Mouse (Mus musculus) spleen, postnatal 36 days (tissue): ENCODE measurements at regions not wholly inside any gene's neighbourhood (a gene's known extent, or its start where the extent isn't known, plus 50 kb on each side); places are given as distances from the start of the nearest gene placed in this dataset.
A peak's percentile ranks its signal among the peaks of the same experiment; 100 is the strongest.

ENCODE experiments used
- DNase-seq, 2 experiments: peaks; one replicate each; pipeline ENCODE4 v3.0.0; 2022; ENCODE audit warnings: low spot score in 2 of 2, mixed read lengths in 1 of 2

DNA sequence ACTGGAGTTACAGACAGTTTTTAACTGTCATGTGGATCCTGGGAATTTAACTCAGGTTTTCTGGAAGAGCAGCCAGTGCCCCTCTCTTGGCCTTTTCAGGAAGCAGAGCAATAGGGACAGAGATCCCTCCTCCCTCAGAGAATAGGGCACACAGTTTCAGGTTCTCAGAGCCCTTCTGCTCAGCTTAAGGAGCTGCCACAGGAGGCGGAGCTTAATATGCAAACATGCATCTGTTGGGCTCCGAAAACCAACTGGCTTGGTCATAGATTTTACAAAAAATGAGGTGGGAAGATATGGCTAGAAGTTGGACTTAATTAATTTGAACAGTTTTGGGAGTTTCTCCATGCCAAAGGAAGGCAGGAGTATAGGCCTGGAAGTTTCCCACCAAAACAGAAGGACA is 61.9 kb upstream of the Znrf2 start:
- no peak for DNase-seq

- DNase-seq = peak; percentile 43 to 58
Measured at GRCm38 (mm10) chr6:54757511-54757911, 59.2 kb upstream of the Znrf2 start.

DNA sequence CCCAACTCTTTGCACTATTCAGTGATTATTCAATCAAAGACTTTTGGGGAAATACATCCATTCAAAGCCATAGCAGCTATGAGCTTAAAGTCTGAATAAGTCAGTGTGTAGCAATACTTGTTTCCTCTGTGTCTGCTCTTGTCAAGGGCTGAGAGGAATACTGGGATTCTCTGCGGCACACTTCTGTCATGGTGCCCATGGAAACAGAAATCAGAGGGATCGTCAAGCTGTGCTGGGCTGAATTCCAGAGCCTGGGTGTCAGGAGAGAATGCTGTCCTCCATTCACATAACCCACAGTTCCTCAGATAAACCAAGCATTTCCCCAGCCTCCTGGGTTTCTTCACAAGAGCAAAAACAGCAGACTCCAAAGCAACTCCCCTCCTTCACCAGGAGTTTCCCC is 58.6 kb upstream of the Znrf2 start:
- DNase-seq = no peak

- DNase-seq = no peak
Measured at GRCm38 (mm10) chr6:54759263-54759662, 57.5 kb upstream of the Znrf2 start.

GRCm38 (mm10) chr6:54759942-54760498 is 56.7 kb upstream of the Znrf2 start:
- DNase-seq = peak; percentile 70 to 78

DNA sequence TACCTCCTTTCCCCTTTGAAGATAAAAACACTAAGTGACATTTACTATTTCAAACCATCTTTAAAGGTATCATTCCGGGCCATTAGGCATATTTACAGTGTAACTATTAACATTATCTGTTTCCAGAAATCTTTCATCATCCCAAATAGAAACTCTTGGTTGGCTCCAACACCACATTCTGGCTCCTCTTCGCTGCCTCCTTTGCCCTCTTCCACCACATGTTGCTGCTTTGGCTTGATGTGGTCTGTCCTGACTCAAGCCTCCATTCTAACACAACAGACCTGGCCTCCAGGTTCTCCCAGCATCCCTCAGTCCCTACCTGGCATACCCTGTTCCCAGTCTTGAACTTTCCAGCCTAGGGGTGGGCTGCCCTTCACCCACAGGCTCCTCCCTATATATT is 56.2 kb upstream of the Znrf2 start:
- DNase-seq = no peak

GRCm38 (mm10) chr6:54762021-54762420 is 54.7 kb upstream of the Znrf2 start:
- DNase-seq = no peak

- no peak for DNase-seq
Measured at GRCm38 (mm10) chr6:54762499-54762898, 54.2 kb upstream of the Znrf2 start.

- DNase-seq = no peak
Measured at GRCm38 (mm10) chr6:54763669-54764068, 53.0 kb upstream of the Znrf2 start.

DNA sequence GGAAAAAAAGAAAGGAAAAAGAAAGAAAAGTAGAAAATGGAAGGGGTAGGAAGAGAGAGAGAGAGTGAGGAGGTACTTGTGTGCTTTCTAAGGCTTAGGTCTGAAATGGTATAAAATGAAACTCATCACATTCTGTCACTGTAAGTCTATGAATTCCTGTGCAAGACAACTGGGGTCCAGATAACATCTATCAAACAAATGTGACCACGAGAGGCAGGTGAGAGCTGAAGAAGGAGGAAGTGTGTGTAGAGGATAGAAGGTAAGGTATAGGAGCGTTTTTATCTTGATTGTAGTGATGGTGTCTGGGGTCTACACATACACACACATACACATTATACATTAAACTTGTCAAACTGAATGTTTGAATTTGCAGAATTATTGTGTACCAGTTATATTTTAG is 51.0 kb upstream of the Znrf2 start:
- DNase-seq = no peak

- DNase-seq = peak in 1 of 2 experiments; percentile 22
Measured at GRCm38 (mm10) chr6:54766485-54767112, 50.1 kb upstream of the Znrf2 start.
